Mouse (Mus musculus): ENCODE measurements around the gene Sarnp.

The Sarnp gene

GRCm38 (mm10) chr10:128890383-128891295 is 73.5 kb downstream of the Sarnp start:
- peak; percentile 13 to 20 for DNase-seq (ENCODE audit: low read depth in 2 of 2, low spot score in 2 of 2)

GRCm38 (mm10) chr10:128891296-128892094 is 74.4 kb downstream of the Sarnp start, which contains the start of gene Gdf11:
Gene Gdf11, minus strand, starts transcription at chr10:128891718.
- peak in 1 of 2 experiments; percentile 33 for DNase-seq (ENCODE audit: low read depth in 2 of 2, low spot score in 2 of 2)

DNA sequence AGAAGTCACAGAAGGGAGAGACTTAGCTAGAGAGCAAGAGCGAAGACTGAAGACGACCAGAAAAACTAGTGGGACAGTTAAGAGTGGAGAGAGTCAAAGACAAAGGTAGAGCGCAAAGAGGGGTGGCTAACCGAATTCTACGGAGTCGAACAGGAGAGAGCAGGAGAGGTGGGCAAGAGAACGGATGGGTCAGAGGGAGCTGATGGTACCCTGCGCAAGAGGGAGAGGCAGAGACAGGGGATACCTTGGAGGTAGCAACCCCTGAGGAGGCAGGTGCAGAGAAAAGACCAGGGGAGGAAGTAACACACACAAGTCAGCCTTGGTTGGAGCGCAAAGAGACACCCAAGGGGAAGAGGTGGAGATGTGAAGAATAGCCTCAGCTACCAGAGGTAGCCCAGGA is 75.1 kb downstream of the Sarnp start:
- DNase-seq (ENCODE audit: low read depth in 2 of 2, low spot score in 2 of 2) = no peak

DNA sequence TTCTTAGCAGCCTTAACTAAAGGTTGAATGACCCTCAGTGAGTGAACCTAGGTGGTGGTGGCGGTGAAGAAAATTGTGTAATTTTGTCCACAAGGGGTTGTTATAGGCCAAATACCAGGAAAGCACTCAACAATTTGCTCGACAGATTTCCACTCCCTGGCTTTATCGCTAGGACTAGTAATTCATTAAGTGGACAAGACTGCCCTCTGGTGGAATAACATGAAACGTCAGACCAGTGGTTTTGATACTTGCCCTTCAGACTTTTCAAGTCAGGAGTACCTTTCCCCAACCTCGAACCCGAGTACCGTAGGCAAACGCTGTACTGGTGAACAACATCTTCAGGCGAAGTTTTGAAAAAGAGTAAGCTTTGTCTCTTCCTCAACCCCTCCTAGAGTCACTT is 78.3 kb downstream of the Sarnp start:
- DNase-seq (ENCODE audit: low read depth in 2 of 2, low spot score in 2 of 2) = peak; percentile 77 to 84

DNA sequence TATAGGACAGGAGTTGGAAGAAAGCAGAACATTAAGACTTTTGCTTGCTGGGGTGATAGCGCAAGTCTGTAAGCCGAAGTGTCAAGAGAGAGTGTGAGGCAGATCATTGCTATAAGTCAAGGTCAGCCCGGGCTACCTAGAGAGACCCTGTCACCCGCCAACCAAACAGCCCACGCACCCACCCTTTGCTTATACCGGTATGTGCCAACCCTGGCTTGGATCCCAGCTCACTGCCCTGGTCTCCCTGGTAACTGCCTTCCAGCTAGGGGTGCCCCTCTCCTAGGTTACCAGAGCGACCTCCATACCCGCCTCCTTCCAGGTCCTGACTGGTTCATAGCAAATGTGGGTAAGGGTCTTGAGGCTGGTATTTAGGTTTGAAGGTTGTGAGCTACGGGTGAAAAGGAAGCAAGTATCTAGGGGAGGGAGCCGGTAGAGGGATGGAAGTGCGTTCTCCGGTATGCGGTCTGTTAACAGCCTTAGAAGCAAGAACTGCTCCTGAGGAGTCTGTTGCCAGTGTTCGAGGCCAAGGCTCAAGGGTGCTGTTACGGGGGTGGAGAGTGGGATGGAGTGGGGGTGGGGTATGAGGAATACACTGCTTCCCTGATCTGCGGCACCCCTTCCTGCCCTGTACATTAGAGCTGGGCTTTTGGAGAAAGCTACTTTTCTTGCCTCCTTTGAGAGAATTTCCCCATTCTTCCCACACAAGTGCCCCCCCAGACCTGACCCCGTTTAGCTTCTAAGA is 79.0 kb downstream of the Sarnp start:
- DNase-seq (ENCODE audit: low read depth in 2 of 2, low spot score in 2 of 2) = no peak

- DNase-seq (ENCODE audit: low read depth in 2 of 2, low spot score in 2 of 2) = no peak
Measured at GRCm38 (mm10) chr10:128896807-128897206, 79.7 kb downstream of the Sarnp start.

DNA sequence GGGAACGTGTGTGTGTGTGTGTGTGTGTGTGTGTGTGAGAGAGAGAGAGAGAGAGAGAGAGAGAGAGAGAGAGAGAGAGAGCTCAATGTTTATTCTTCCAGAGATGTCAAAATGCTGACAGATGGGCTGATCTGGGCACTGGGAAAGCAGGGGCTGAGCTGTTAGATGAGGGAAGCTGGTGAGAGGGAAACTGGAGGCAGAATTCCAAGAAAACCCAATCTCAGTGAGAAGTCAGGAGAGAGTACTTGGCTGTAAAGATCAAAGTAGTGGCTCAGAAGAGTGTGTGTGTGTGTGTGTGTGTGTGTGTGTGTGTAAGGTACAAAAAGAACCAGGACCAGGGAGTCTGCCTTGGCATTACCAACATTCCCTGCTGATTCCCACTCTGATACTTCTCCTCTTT is 80.4 kb downstream of the Sarnp start:
- DNase-seq (ENCODE audit: low read depth in 2 of 2, low spot score in 2 of 2) = no peak

- DNase-seq (ENCODE audit: low read depth in 2 of 2, low spot score in 2 of 2) = no peak
Measured at GRCm38 (mm10) chr10:128899759-128900490, 82.8 kb downstream of the Sarnp start.

GRCm38 (mm10) chr10:128900698-128901097 is 83.6 kb downstream of the Sarnp start, which contains the start of gene Cd63:
Gene Cd63, plus strand, starts transcription at chr10:128900989.
- no peak for DNase-seq (ENCODE audit: low read depth in 2 of 2, low spot score in 2 of 2)

DNA sequence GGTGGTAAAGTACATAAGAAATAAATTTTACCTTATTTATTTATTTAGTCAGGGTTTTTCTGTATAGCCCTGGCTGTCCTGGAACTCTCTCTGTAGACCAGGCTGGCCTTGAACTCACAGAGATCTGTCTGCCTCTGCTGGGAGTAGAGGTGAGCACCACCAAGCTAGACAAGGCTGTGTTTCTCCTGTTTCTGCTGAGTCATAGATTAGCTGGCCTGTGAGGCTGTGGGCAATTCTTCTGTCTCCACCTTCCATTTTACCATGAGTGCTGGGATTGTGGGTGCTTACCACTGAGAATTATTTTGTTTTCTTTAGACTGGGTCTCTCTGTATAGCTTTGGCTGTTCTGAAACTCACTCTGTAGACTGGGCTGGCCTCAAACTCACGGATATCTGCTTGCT is 84.3 kb downstream of the Sarnp start:
- DNase-seq (ENCODE audit: low read depth in 2 of 2, low spot score in 2 of 2) = no peak

GRCm38 (mm10) chr10:128902409-128902988 is 85.4 kb downstream of the Sarnp start:
- DNase-seq (ENCODE audit: low read depth in 2 of 2, low spot score in 2 of 2) = no peak

DNA sequence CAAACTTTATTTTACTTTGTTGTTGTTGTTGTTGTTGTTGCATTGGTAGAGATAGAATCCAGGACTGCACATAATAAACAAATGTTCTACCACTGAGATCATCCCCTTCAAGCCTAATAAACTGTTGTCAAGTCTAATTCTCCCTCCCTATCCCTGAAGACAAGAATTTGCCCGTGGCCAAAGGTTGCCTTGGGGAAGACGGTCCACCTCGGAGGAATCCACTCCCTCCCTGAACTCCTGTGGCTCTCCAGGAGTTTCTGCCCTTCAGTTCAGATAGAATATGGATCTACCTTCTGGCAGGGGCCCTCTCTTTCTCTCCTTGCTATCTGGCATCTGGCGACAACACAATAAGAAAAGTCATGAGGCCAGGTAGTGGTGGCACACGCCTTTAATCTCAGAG is 87.7 kb downstream of the Sarnp start:
- no peak for DNase-seq (ENCODE audit: low read depth in 2 of 2, low spot score in 2 of 2)

- DNase-seq (ENCODE audit: low read depth in 2 of 2, low spot score in 2 of 2) = no peak
Measured at GRCm38 (mm10) chr10:128908778-128909448, 91.8 kb downstream of the Sarnp start.

DNA sequence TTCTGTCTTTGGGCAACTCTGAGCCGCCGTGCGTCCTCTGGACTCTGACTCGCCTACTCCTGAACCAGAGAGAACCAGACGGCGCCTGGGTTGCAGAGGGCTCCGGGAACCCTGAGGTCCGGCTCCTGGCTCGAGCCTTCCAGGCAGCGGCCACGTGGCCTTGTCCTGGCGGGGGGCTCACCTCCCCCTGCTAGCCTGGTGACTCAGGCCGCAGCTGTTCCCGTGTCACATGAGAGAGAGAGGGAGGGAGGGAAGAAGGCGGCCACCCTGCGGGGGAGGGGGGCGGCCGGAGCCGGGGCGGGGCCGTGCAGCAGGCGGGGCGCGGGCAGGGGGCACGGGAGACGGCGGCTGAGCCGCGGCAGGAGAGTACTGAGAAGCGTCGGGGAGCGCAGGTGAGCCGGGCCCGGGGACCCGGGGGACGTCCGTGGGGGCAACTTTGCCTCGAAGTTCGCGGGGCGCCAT is 92.5 kb downstream of the Sarnp start:
- DNase-seq (ENCODE audit: low read depth in 2 of 2, low spot score in 2 of 2) = no peak

DNA sequence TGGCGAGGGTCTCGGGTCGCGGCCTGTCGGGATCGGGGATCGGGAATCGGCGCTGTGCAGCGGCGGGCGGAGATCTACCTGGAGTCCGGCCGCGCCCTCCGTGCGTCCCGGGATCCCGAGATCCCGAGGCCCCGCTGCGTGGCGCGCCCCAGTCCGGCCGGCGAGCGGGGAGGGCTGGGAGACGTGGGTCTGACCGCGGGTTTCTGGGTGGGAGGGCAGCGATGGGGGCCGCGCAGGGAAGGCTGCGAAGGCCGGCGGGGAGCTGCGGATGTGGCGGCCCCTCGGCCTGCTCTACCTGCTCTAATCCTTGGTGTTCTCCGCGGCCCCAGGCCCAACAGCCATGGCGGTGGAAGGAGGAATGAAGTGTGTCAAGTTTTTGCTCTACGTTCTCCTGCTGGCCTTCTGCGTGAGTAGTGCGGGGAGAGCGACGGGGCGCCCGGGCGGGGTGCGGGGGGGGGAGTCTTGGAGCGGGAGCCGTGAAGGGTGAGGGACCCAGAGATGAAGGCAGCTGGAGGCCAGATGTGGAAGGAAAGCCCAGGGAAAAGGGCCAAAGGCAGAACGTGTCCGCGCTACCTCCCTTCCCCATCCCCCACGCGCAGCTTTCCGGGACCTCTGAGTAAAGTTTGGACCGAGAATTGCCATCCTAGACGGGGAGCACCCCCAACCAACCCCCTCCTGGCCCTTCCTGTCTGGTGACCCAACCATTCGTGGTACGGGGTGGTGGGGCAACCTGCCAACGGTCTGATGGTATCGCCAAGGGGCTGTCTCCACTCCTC is 93.1 kb downstream of the Sarnp start:
- no peak for DNase-seq (ENCODE audit: low read depth in 2 of 2, low spot score in 2 of 2)

DNA sequence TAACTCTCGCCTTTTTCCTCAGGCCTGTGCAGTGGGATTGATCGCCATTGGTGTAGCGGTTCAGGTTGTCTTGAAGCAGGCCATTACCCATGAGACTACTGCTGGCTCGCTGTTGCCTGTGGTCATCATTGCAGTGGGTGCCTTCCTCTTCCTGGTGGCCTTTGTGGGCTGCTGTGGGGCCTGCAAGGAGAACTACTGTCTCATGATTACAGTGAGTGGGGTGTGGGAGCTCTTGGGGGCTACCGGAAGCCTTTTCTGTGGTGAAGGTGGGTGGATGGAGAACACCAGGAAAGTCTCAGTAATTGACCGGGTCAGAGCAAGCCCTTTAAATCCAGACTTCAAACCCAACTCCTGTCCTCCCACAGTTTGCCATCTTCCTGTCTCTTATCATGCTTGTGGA is 94.3 kb downstream of the Sarnp start:
- DNase-seq (ENCODE audit: low read depth in 2 of 2, low spot score in 2 of 2) = no peak

GRCm38 (mm10) chr10:128912268-128912667 is 95.1 kb downstream of the Sarnp start:
- no peak for DNase-seq (ENCODE audit: low read depth in 2 of 2, low spot score in 2 of 2)

- no peak for DNase-seq (ENCODE audit: low read depth in 2 of 2, low spot score in 2 of 2)
Measured at GRCm38 (mm10) chr10:128912791-128913190, 95.7 kb downstream of the Sarnp start.

GRCm38 (mm10) chr10:128913219-128913618 is 96.1 kb downstream of the Sarnp start:
- peak; percentile 76 to 78 for DNase-seq (ENCODE audit: low read depth in 2 of 2, low spot score in 2 of 2)

Data from CD8-positive naive resting alpha-beta T cell, adult 2 months (primary cell).